Mouse (Mus musculus) heart, embryonic 16.5 days (tissue): ENCODE results near the gene 5730480H06Rik. TPM values are rescaled to one million over a fixed set of nuclear protein-coding genes. Genes with fewer than 3 reads are reported as not detected.

ENCODE experiments used
- ATAC-seq: fragments of 200-750 bp; cut with Nextera tagmentation; replicated peaks from 2 replicates; pipeline ENCODE4 v1.8.0; 2017; ENCODE audit warnings: moderate number of reproducible peaks; ENCODE audit not compliant: insufficient read depth, low FRiP score; ENCODE audit errors: extremely low read depth
- H3K27ac ChIP-seq: fragments of 300-500 bp; sonication (generic); 2 replicates; pipeline ENCODE4 v1.5.1; 2014; ENCODE audit warnings: mild to moderate bottlenecking, low read length, control low read depth, moderate library complexity
- H3K27me3 ChIP-seq: fragments of 300-500 bp; sonication (generic); 2 replicates; pipeline ENCODE4 v1.6.1; 2014; ENCODE audit warnings: low read length, mixed read lengths; ENCODE audit not compliant: control insufficient read depth, insufficient read depth
- H3K36me3 ChIP-seq: fragments of 300-500 bp; sonication (generic); 2 replicates; pipeline ENCODE4 v1.6.1; 2014; ENCODE audit not compliant: control insufficient read depth, insufficient read depth
- H3K4me1 ChIP-seq: fragments of 300-500 bp; sonication (generic); 2 replicates; pipeline ENCODE4 v1.6.1; 2014; ENCODE audit warnings: low read length, mixed read lengths; ENCODE audit not compliant: control insufficient read depth, insufficient read depth
- H3K4me2 ChIP-seq: fragments of 300-500 bp; sonication (generic); 2 replicates; pipeline ENCODE4 v1.6.1; 2014; ENCODE audit warnings: low read depth, mild to moderate bottlenecking, control low read depth, low read length
- H3K4me3 ChIP-seq: fragments of 300-500 bp; sonication (generic); 2 replicates; pipeline ENCODE4 v1.5.1; 2014; ENCODE audit warnings: mild to moderate bottlenecking, control low read depth, low read length
- H3K9ac ChIP-seq: fragments of 300-500 bp; sonication (generic); 2 replicates; pipeline ENCODE4 v1.6.1; 2014; ENCODE audit warnings: low read length, control low read depth
- H3K9me3 ChIP-seq: fragments of 300-500 bp; sonication (generic); replicated peaks from 2 replicates; pipeline ENCODE4 v1.6.1; 2016; ENCODE audit warnings: low read length; ENCODE audit not compliant: control insufficient read depth
- whole genome bisulfite sequencing: fragments of 180-500 bp; shearing (Covaris S2); extraction: QIAGEN DNeasy Blood & Tissue Kit; methylation state at CpG from one replicate; pipeline ENCODE4 v1.1.7; 2014; 5-methylcytosine and 5-hydroxymethylcytosine counted together
- polyA plus RNA-seq: library from polyadenylated mRNA; unstranded; fragments of >200 nt; fragmentation: Nextera tagmentation; extraction: Ambion mirVana; gene quantifications from 2 replicates; pipeline ENCODE4 v1.2.1, GENCODE M21; 2015

The 5730480H06Rik gene
- polyA plus RNA-seq, result 12.2 and 14.4 TPM in 2 replicates

- no peak for ATAC-seq
- WGBS, result 92% methylated on average over 8 of the region's 8 CpGs
These were observed at the start of gene 5730480H06Rik for GRCm38 (mm10) chr5:48327652-48328051. Gene 5730480H06Rik (plus strand): TSS chr5:48327952.

DNA sequence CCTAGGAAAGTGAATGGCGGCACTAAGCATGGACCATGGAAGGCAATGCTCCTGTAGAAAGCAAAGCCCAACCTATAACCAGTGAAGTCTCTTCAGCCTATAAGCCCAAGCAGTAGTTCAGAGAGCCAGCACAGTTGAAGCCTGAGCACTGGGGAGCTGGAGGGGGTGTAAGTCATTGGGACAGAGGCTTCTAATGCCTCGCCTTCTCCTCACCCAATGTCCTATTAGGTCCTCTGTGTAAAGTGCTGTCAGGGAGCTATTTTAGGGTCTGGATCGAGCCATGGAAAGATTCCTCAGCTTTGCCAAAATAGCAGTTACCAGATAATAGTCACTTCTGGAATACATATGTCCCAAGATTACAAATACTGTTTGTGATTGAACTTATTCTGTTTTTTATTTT is 26.6 kb upstream of the 5730480H06Rik start:
- peak; percentile 80 for ATAC-seq
- H3K4me1 ChIP-seq, result 0 out of 2 replicates have a peak, but pooled peaks cover 2% of the 10 kb centered on the region
- no peaks in the 10 kb centered on the region for H3K9me3 ChIP-seq
- H3K27me3 ChIP-seq, result no peaks in the 10 kb centered on the region
- H3K4me3 ChIP-seq, result no peak overlapping the region
- H3K9ac ChIP-seq, result no peak overlapping the region
- no peak overlapping the region for H3K4me2 ChIP-seq
- H3K36me3 ChIP-seq, result peaks cover 2% of the 10 kb centered on the region; the same call in 1 of the 2 replicates
- WGBS, result 51% methylated on average over 3 of the region's 3 CpGs
- H3K27ac ChIP-seq, result peak overlapping the region; percentile 37

More at GRCm38 (mm10) chr5:48327652-48328051, at the start of gene 5730480H06Rik:
- no peaks in the 10 kb centered on the region for H3K9me3 ChIP-seq
- H3K4me3 ChIP-seq, result no peak within 1 kb of the TSS
- no peaks in the 10 kb centered on the region for H3K27me3 ChIP-seq
- no peak within 1 kb of the TSS for H3K27ac ChIP-seq
- no peaks in the 10 kb centered on the region for H3K36me3 ChIP-seq
- H3K9ac ChIP-seq, result no peak within 1 kb of the TSS
- H3K4me1 ChIP-seq, result no peaks in the 10 kb centered on the region
- H3K4me2 ChIP-seq, result no peak within 1 kb of the TSS

DNA sequence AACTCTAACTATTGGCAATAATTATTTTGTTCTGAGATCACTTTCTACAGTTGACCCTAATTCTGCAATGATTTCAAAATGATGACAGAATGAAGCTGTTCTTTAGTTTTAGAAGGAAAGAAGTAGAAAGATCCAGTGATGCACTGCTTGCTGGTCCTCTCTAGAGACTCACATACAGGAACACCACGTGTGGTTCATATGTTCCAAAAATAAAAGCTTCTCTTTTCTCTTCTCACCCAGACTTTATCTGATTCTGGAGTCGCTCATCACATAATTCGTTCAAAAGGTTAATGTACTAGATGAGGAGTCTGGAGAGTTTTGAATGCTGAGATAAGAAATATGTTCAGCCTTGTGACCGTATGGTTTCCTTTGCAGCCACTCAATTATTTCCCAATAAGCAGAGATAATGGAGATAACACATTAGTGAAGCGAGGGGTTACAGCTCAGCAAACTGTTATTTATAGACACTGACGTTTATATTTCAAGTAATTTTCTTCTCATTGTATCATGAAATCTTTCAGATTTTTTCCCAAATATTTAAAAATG is 12.6 kb upstream of the 5730480H06Rik start:
- H3K4me2 ChIP-seq, result no peak overlapping the region
- no peaks in the 10 kb centered on the region for H3K27me3 ChIP-seq
- ATAC-seq, result no peak
- H3K27ac ChIP-seq, result no peak overlapping the region
- no peaks in the 10 kb centered on the region for H3K9me3 ChIP-seq
- H3K4me3 ChIP-seq, result no peak overlapping the region
- H3K9ac ChIP-seq, result no peak overlapping the region
- no peaks in the 10 kb centered on the region for H3K4me1 ChIP-seq
- H3K36me3 ChIP-seq, result no peaks in the 10 kb centered on the region
- WGBS, result 48% methylated on average over 6 of the region's 6 CpGs

DNA sequence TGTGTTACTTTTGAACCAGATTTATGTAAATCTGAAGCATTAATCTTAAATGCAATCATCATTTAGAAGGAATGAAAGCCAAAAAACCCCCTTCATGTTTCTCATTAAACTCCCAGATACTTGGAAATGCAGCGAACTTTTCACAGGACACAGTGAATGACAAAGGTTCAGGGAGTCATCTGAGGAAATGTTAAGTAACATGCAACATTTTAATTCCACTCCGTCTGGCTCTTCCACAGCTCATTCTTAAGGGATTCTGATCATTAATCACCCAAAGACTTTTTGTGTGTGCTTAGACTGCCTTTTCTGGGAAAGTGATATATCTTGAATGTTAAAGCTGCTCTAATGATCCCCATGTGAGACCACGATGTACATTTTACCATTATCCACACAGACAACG is 7.2 kb upstream of the 5730480H06Rik start:
- Histone ChIP-seq H3K27ac (no peak overlapping the region), H3K36me3 (no peaks in the 10 kb centered on the region), H3K4me3 (no peak overlapping the region), H3K4me2 (no peak overlapping the region), H3K9ac (no peak overlapping the region), H3K9me3 (no peaks in the 10 kb centered on the region), H3K27me3 (no peaks in the 10 kb centered on the region), H3K4me1 (no peaks in the 10 kb centered on the region)
- 70% methylated on average over 4 of the region's 4 CpGs for WGBS
- no peak for ATAC-seq

DNA sequence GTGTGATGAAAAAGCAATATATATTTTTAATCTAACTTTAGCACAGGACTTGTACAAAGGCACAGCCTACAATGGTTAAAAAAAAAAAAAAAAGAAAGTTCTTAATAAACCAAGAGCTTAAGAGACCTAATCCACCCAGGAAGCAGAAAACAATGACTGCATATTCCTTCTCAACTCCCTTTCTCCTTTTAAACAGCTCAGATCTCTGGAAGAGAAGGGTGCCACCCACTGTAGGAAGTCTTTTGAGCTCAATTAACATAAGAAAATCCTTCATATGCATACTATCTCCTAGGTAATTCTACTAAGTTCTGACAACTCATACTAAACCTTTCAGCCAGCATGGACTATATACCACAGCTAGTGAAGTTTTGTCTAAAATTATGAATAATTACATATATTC is 1.5 kb upstream of the 5730480H06Rik start:
- H3K9ac ChIP-seq, result no peak overlapping the region
- H3K9me3 ChIP-seq, result no peaks in the 10 kb centered on the region
- no peaks in the 10 kb centered on the region for H3K27me3 ChIP-seq
- no peak overlapping the region for H3K4me2 ChIP-seq
- no peak overlapping the region for H3K27ac ChIP-seq
- no peak overlapping the region for H3K4me3 ChIP-seq
- H3K4me1 ChIP-seq, result no peaks in the 10 kb centered on the region
- no peaks in the 10 kb centered on the region for H3K36me3 ChIP-seq
- ATAC-seq, result no peak

GRCm38 (mm10) chr5:48329751-48330150 is 2.0 kb downstream of the 5730480H06Rik start:
- Histone ChIP-seq H3K27ac (no peak overlapping the region), H3K4me2 (no peak overlapping the region), H3K4me3 (no peak overlapping the region), H3K36me3 (no peaks in the 10 kb centered on the region), H3K9me3 (no peaks in the 10 kb centered on the region), H3K4me1 (no peaks in the 10 kb centered on the region), H3K27me3 (no peaks in the 10 kb centered on the region), H3K9ac (no peak overlapping the region)
- ATAC-seq, result no peak
- WGBS, result 86% methylated on average over 2 of the region's 2 CpGs

DNA sequence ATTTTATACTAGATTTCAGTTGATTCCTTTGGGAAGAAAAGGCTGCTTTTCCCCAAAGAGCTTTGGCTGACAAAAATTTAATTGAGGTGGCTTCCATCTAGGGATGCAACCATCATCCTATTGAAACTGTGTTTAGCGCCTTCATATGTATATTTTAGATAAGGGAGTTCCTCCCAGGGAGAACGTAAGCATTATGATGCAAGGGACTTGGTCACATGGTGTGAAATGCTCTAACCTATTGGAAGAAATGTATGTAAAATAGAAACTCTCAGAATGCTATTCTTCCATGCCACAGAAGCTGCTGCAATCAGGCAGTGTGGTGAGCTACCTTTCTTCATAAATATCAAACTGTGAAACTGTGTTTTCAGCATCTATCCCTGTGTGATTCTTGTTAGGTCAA is 3.1 kb downstream of the 5730480H06Rik start:
- 68% methylated on average over 2 of the region's 2 CpGs for WGBS

GRCm38 (mm10) chr5:48331441-48331840 is 3.7 kb downstream of the 5730480H06Rik start:
- WGBS, result 46% methylated on average over 5 of the region's 5 CpGs
- ATAC-seq, result no peak
- H3K27ac ChIP-seq, result no peak overlapping the region
- no peak overlapping the region for H3K4me3 ChIP-seq
- H3K4me1 ChIP-seq, result no peaks in the 10 kb centered on the region
- H3K36me3 ChIP-seq, result no peaks in the 10 kb centered on the region
- H3K9ac ChIP-seq, result no peak overlapping the region
- H3K4me2 ChIP-seq, result no peak overlapping the region
- H3K27me3 ChIP-seq, result no peaks in the 10 kb centered on the region
- H3K9me3 ChIP-seq, result no peaks in the 10 kb centered on the region

More for the DNA sequence above, 3.1 kb downstream of the 5730480H06Rik start:
- H3K4me2 ChIP-seq, result no peak overlapping the region
- H3K27ac ChIP-seq, result no peak overlapping the region
- no peaks in the 10 kb centered on the region for H3K9me3 ChIP-seq
- no peak overlapping the region for H3K4me3 ChIP-seq
- no peaks in the 10 kb centered on the region for H3K4me1 ChIP-seq
- ATAC-seq, result no peak
- H3K27me3 ChIP-seq, result no peaks in the 10 kb centered on the region
- H3K36me3 ChIP-seq, result no peaks in the 10 kb centered on the region
- H3K9ac ChIP-seq, result no peak overlapping the region

GRCm38 (mm10) chr5:48333407-48333806 is 5.7 kb downstream of the 5730480H06Rik start:
- WGBS, result 82% methylated on average over 3 of the region's 3 CpGs
- Histone ChIP-seq H3K27me3 (no peaks in the 10 kb centered on the region), H3K4me3 (no peak overlapping the region), H3K9me3 (no peaks in the 10 kb centered on the region), H3K36me3 (no peaks in the 10 kb centered on the region), H3K9ac (no peak overlapping the region), H3K4me2 (no peak overlapping the region), H3K4me1 (no peaks in the 10 kb centered on the region), H3K27ac (no peak overlapping the region)
- no peak for ATAC-seq
